Mouse (Mus musculus): ENCODE data around the gene Epha2. TPM values are rescaled to one million over a fixed set of nuclear protein-coding genes. Genes with fewer than 3 reads are reported as not detected.

Gene Epha2
- polyA plus RNA-seq (2016; fragmentation: Nextera tagmentation; extraction: Ambion mirVana), result 6.5 and 7.8 TPM in 2 replicates

DNA sequence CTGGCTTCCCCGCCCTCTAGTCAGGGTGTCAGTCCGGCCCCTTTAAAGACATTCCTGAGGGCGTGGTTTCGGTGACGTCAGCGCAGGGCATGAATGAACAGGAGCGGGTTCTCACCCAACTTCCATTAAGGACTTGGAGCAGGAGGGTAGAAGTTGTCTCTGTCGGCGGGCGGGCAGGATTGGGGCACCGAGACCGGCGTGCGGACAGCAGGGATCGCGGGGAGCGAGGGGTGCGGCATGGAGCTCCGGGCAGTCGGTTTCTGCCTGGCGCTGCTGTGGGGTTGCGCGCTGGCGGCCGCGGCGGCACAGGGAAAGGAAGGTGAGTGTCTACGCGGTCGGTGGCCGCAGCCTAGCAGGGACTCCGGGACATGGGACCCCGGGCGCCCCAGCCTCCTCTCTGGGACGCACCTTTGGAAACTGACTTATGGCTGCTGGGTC, at the start of gene Epha2:
Gene Epha2 (plus strand): TSS at position 125 of the 438 bp plus-strand sequence.
- peak; percentile 61; the same call in 1 of the 2 replicates for ATAC-seq (ENCODE audit: low FRiP score, low read depth)
- H3K4me2 ChIP-seq (replicated peaks), result peak within 1 kb of the TSS; percentile 95
- no peaks in the 10 kb centered on the region for H3K9me3 ChIP-seq
- peak within 1 kb of the TSS; percentile 67 for H3K4me3 ChIP-seq
- H3K9ac ChIP-seq (replicated peaks), result peak within 1 kb of the TSS; percentile 73
- H3K27me3 ChIP-seq, result peaks cover 86% of the 10 kb centered on the region
- under 1% methylated on average over 35 of the region's 35 CpGs for WGBS
- peaks cover 28% of the 10 kb centered on the region for H3K4me1 ChIP-seq
- H3K36me3 ChIP-seq, result no peaks in the 10 kb centered on the region
- no peak within 1 kb of the TSS for H3K27ac ChIP-seq (replicated peaks)

DNA sequence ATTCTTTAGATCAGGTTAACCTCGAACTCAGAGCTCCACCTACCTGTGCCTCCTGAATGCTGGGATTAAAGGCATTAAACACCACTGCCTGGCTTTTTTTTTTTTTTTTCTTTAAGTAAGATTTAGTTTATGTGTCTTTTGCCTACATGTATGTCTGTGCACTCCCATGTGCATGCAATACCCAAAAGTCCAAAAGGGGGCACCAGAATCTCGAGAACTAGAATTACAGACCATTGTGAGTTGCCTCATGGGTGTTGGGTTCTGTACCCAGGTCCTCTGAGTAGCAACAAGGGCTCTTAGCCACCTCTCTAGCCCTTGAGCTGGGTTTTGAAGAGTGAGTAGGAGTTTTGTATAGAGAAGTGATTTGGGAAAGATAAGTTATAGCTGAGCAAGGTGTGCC, 48.4 kb upstream of the Epha2 start:
- peaks cover 15% of the 10 kb centered on the region for H3K4me1 ChIP-seq
- H3K4me2 ChIP-seq (replicated peaks), result no peak overlapping the region
- WGBS, result 68% methylated on average over 2 of the region's 2 CpGs
- no peak overlapping the region for H3K4me3 ChIP-seq
- H3K27ac ChIP-seq (replicated peaks), result no peak overlapping the region
- ATAC-seq (ENCODE audit: low FRiP score, low read depth), result no peak
- H3K9me3 ChIP-seq, result no peaks in the 10 kb centered on the region
- H3K27me3 ChIP-seq, result peaks cover 39% of the 10 kb centered on the region
- no peaks in the 10 kb centered on the region for H3K36me3 ChIP-seq
- no peak overlapping the region for H3K9ac ChIP-seq (replicated peaks)

DNA sequence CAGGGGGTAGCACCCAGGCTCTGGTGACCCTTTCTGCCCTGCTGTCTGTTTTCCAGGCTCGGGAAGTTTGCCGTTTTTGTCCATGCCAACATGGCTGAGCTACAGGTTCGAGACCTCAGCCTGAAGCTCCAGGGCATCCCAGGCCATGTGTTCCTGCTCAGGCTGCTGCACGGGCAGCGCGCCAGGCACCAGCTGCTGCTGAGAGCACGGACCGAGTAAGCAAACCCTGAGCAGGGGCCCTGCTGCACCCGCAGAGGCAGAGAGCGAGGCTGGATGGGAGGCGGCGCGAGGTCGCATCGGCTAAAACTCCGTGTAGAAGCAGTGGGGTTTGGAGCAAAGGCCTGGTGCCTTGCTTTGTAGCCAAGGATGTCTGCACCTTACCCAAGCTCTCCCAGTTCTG, 46.8 kb upstream of the Epha2 start:
- WGBS, result 81% methylated on average over 16 of the region's 16 CpGs
- Histone ChIP-seq H3K9me3 (no peaks in the 10 kb centered on the region), H3K27ac (replicated peaks) (no peak overlapping the region), H3K36me3 (no peaks in the 10 kb centered on the region), H3K4me3 (no peak overlapping the region), H3K4me1 (peaks cover 3% of the 10 kb centered on the region; the same call in 1 of the 2 replicates), H3K4me2 (replicated peaks) (no peak overlapping the region), H3K27me3 (peaks cover 23% of the 10 kb centered on the region), H3K9ac (replicated peaks) (no peak overlapping the region)
- no peak for ATAC-seq (ENCODE audit: low FRiP score, low read depth)

DNA sequence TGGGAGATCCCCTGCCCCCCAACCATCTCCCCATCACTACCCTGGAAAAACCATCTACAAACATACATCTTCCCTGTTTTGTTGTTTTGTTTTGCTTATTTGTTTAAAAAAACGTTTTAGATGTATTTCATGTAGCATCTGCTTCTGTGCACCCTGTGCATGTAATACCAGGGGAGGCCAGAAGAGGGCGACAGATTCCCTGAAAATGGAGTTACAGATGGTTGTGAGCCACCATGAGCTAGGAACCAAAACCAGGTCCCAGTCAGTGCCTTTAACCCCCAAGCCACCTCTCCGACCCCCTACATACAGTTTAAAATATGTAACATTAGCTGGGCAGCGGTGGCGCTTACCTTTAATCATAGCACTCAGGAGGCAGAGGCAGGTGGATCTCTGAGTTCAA, 43.6 kb upstream of the Epha2 start:
- Histone ChIP-seq H3K4me3 (no peak overlapping the region), H3K27ac (replicated peaks) (no peak overlapping the region), H3K36me3 (no peaks in the 10 kb centered on the region), H3K9ac (replicated peaks) (no peak overlapping the region), H3K4me2 (replicated peaks) (no peak overlapping the region), H3K9me3 (no peaks in the 10 kb centered on the region), H3K4me1 (peaks cover 3% of the 10 kb centered on the region; the same call in 1 of the 2 replicates), H3K27me3 (0 out of 2 replicates have a peak, but pooled peaks cover 3% of the 10 kb centered on the region)
- 69% methylated on average over 5 of the region's 5 CpGs for WGBS
- no peak for ATAC-seq (ENCODE audit: low FRiP score, low read depth)

DNA sequence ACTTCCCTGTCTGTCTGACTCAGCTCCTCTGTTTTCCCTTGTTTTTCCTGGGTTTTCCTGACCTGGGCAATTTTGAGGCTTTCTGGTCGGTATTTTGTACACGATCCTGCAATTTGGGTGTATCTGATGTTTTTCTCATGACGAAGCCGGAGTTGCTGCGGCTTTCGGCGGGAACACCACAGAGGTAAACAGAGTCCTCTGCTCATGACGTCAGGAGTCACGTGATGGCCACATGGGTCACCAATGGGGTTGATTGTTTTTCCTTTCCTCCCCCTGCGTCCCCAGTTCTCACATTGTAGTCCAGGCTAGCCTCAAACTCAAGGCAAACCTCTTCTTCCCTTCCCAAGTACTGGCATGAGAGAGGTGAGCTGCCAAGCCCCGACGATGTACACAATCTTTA, 41.6 kb upstream of the Epha2 start:
- H3K4me1 ChIP-seq, result no peaks in the 10 kb centered on the region
- H3K4me3 ChIP-seq, result no peak overlapping the region
- H3K4me2 ChIP-seq (replicated peaks), result no peak overlapping the region
- no peaks in the 10 kb centered on the region for H3K9me3 ChIP-seq
- no peaks in the 10 kb centered on the region for H3K36me3 ChIP-seq
- no peak for ATAC-seq (ENCODE audit: low FRiP score, low read depth)
- H3K27ac ChIP-seq (replicated peaks), result no peak overlapping the region
- H3K27me3 ChIP-seq, result no peaks in the 10 kb centered on the region
- WGBS, result 81% methylated on average over 12 of the region's 12 CpGs
- no peak overlapping the region for H3K9ac ChIP-seq (replicated peaks)

DNA sequence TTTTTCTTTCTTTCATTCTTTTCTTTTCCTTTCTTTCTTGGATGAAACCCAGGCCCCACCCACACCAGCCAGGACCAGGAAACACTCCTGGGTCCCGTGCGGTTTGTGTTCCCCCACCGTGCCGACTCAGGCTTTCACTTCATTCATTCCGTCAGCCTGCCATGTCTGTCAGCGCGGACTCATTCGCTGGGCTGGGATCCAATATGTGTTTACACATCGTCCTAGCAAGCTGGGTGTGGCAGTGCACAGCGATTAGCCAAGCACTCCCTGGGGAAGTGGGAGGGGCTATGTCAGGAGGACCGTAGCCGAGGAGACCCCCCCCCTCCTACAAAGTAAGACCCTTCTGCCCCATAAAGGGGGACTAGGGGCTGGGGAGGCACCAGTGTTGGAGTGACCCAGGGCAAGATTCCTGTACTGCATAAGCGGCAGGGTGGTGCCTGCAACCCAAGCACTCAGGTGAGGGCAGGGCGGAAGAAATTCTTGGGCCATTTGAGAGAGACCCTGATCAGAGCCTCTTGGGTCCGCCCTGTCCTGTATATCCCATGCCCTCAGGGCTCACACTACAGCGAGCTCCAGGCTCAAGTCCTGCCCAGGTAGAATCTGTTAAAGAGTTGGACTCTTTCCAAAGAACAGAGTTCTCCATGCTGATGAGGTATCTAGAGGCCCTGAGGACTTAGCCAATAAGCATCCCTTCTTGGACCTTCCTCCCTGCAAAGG, 40.9 kb upstream of the Epha2 start:
- WGBS, result 76% methylated on average over 16 of the region's 16 CpGs
- Histone ChIP-seq H3K4me2 (replicated peaks) (no peak overlapping the region), H3K9ac (replicated peaks) (no peak overlapping the region), H3K36me3 (no peaks in the 10 kb centered on the region), H3K4me1 (no peaks in the 10 kb centered on the region), H3K27me3 (no peaks in the 10 kb centered on the region), H3K4me3 (no peak overlapping the region), H3K9me3 (no peaks in the 10 kb centered on the region), H3K27ac (replicated peaks) (no peak overlapping the region)
- ATAC-seq (ENCODE audit: low FRiP score, low read depth), result no peak

DNA sequence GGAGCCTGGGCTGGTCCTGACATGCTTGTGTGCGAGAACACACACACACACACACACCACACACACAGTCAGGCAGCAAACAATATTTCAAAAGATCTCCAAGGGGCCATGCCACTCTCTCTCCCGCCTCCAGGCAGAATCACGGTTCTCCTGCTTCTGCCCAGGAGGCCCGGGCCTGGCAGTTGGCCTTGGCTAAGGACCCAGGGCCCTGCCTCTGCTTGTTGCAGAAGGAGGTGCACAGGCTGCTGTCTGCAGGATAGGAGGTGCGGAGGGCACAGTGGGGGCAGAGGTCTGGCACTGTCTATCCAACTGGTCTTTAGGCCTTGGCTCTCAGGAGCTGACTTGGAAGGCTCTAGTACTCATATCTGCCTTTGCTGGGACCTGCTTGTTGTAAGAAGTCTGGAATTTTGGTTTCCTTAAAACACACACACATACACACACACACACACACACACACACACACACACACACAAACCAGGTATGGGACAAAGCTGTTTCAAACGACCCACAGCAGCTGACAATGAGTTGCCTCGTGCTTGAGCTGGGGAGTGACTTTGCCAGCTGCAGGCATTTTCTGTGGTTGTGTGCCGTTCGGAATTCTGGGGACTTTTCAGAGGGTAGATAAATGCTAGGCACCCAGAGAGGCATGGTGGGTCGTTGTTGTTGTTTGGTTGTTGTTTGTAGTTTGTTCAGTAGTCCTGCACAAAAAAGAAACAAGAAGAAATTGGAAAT, 38.0 kb upstream of the Epha2 start:
- H3K4me3 ChIP-seq, result no peak overlapping the region
- H3K4me2 ChIP-seq (replicated peaks), result no peak overlapping the region
- H3K9ac ChIP-seq (replicated peaks), result no peak overlapping the region
- no peak for ATAC-seq (ENCODE audit: low FRiP score, low read depth)
- WGBS, result 82% methylated on average over 10 of the region's 10 CpGs
- no peaks in the 10 kb centered on the region for H3K9me3 ChIP-seq
- no peak overlapping the region for H3K27ac ChIP-seq (replicated peaks)
- H3K36me3 ChIP-seq, result no peaks in the 10 kb centered on the region
- H3K27me3 ChIP-seq, result no peaks in the 10 kb centered on the region
- H3K4me1 ChIP-seq, result no peaks in the 10 kb centered on the region

DNA sequence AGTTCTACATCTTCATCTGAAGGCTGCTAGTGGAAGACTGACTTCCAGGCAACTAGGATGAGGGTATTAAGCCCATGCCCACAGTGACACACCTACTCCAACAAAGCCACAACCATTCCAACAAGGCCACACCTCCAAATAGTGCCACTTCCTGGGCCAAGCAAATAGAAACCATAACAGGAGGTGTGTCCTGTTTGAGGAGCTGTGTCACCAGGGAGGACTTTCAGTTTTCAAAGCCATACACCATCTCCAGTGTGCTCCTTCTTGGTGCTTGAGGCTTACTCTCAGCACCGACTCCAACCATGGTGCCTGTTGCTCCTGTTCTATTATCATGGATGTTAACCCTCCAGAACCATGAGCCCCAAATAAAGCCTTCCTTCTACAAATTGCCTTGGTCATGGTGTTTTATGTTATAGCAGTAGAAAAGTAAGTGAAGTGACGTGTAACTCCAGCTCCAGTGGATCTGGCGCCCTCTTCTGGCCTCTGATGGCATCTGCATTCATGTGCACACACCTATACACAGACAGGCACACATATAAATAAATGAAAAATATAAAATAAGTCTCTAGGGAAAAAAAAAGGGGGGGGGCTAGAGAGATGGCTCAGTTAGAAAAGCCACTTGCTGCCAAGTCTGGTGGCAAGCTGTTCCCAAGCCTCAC, 34.9 kb upstream of the Epha2 start:
- H3K4me2 ChIP-seq (replicated peaks), result no peak overlapping the region
- no peaks in the 10 kb centered on the region for H3K36me3 ChIP-seq
- WGBS, result 88% methylated on average over 3 of the region's 3 CpGs
- H3K9ac ChIP-seq (replicated peaks), result no peak overlapping the region
- no peaks in the 10 kb centered on the region for H3K27me3 ChIP-seq
- no peaks in the 10 kb centered on the region for H3K9me3 ChIP-seq
- no peak for ATAC-seq (ENCODE audit: low FRiP score, low read depth)
- no peaks in the 10 kb centered on the region for H3K4me1 ChIP-seq
- no peak overlapping the region for H3K4me3 ChIP-seq
- no peak overlapping the region for H3K27ac ChIP-seq (replicated peaks)

DNA sequence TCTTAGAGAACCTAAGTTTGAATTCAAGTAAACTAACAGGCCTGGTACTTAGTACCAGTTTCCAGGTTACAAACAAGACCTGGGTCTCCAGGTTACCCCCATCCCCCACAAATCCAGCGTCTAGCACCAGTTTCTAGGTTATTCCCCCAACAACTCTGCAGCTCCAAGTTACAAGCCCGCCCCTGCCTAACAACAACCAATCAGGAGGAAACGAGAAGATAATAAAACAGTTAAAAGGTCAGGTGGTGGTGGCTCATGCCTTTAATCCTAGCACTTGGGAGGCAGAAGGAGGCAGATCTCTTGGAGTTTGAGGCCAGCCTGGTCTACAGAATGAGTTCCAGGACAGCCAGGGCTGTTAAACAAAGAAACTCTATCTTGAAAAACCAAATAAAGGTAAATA, 33.8 kb upstream of the Epha2 start:
- Histone ChIP-seq H3K9ac (replicated peaks) (no peak overlapping the region), H3K36me3 (no peaks in the 10 kb centered on the region), H3K4me2 (replicated peaks) (no peak overlapping the region), H3K4me3 (no peak overlapping the region), H3K9me3 (no peaks in the 10 kb centered on the region), H3K4me1 (no peaks in the 10 kb centered on the region), H3K27ac (replicated peaks) (no peak overlapping the region), H3K27me3 (peaks cover 10% of the 10 kb centered on the region; the same call in 1 of the 2 replicates)
- 80% methylated on average over 3 of the region's 3 CpGs for WGBS
- no peak for ATAC-seq (ENCODE audit: low FRiP score, low read depth)

DNA sequence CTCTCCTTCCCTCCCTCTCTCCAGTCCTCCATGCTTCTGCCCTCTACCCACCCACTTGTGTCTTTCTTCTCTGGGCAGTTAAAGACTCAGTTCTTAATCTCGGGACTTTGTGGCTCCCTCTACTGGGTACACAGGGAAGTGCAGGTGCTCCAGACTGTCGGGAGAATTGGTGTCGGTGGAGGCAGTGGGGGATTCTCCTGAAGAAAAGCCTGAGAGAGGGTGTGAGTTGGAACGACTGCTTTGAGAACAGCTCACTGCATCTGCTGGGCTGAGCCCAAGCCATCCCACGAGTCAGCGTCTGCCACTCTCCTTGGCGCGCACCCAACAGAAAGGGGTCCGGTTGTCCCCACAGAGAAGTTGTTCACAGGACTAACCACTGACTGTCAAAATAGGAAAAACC, 33.2 kb upstream of the Epha2 start:
- no peak for ATAC-seq (ENCODE audit: low FRiP score, low read depth)
- Histone ChIP-seq H3K27me3 (peaks cover 16% of the 10 kb centered on the region), H3K9ac (replicated peaks) (no peak overlapping the region), H3K36me3 (no peaks in the 10 kb centered on the region), H3K4me1 (no peaks in the 10 kb centered on the region), H3K4me2 (replicated peaks) (no peak overlapping the region), H3K27ac (replicated peaks) (no peak overlapping the region), H3K4me3 (no peak overlapping the region), H3K9me3 (no peaks in the 10 kb centered on the region)
- WGBS, result 48% methylated on average over 9 of the region's 9 CpGs

DNA sequence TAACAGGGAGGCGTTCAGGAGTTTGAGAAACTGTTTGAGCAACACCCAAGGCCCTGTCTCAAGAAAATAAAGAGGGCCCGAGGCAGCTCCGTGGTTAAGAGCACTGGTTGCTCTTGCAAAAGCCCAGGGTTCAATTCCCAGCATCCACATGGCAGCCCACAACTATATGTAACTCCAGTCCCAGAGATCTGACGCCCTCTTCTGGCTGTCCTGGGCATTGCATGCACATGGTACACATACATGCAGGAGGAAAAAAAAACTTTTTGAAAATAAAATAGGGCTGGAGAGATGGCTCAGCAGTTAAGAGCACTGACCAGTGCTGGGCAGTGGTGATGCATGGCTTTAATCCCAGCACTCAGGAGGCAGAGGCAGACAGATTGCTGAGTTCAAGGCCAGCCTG, 32.7 kb upstream of the Epha2 start:
- 87% methylated on average over 4 of the region's 4 CpGs for WGBS
- no peak overlapping the region for H3K9ac ChIP-seq (replicated peaks)
- H3K9me3 ChIP-seq, result no peaks in the 10 kb centered on the region
- H3K27me3 ChIP-seq, result peaks cover 16% of the 10 kb centered on the region
- no peak overlapping the region for H3K4me2 ChIP-seq (replicated peaks)
- H3K4me1 ChIP-seq, result peaks cover 4% of the 10 kb centered on the region; the same call in 1 of the 2 replicates
- H3K27ac ChIP-seq (replicated peaks), result no peak overlapping the region
- ATAC-seq (ENCODE audit: low FRiP score, low read depth), result no peak
- no peaks in the 10 kb centered on the region for H3K36me3 ChIP-seq
- H3K4me3 ChIP-seq, result no peak overlapping the region

DNA sequence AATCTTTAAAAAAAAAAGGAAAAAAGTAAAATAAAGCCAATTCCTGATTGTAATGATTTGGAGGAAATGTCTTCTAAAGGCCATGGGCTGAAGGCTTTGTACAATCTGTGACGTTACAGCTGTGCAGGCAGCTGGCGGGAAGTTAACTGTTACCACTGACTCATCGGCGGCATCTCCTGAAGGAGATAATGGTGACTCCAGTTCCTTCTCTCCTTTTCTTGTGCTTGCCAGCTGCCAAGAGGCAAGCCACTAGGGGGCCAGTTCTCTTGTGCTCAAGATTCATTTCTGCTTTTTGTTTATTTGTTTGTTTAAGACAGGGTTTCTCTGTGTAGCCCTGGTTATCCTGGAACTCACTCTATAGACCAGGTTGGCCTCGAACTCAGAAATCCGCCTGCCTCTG, 32.0 kb upstream of the Epha2 start:
- WGBS, result 88% methylated on average over 6 of the region's 6 CpGs
- Histone ChIP-seq H3K4me1 (peaks cover 11% of the 10 kb centered on the region; the same call in 1 of the 2 replicates), H3K9me3 (no peaks in the 10 kb centered on the region), H3K9ac (replicated peaks) (no peak overlapping the region), H3K4me2 (replicated peaks) (no peak overlapping the region), H3K27me3 (peaks cover 16% of the 10 kb centered on the region), H3K36me3 (no peaks in the 10 kb centered on the region), H3K4me3 (no peak overlapping the region), H3K27ac (replicated peaks) (no peak overlapping the region)
- no peak for ATAC-seq (ENCODE audit: low FRiP score, low read depth)

Measured in midbrain, embryonic 12.5 days (tissue).